In genomic region chr17:24478663-24479380, GRCm38 (mm10) we compare ENCODE assay signal across 8 mouse cellular contexts. TPM values are rescaled to one million over a fixed set of nuclear protein-coding genes. Genes with fewer than 3 reads are reported as not detected.
DNase-seq lines count a peak whose midpoint lies in the region; ATAC-seq and TF ChIP-seq lines count a peak whose summit lies in the region.

TSS of gene Mlst8 (minus strand) at chr17:24479078.

- H3K9me3 ChIP-seq in embryonic facial prominence, embryonic 15.5 days (replicated peaks) = no peaks in the 10 kb centered on the region
- no peaks in the 10 kb centered on the region for H3K9me3 ChIP-seq in kidney, embryonic 14.5 days (ENCODE audit: control insufficient read depth, low read length)
- no peaks in the 10 kb centered on the region for H3K9me3 ChIP-seq in limb, embryonic 15.5 days

- H3K27me3 ChIP-seq in embryonic facial prominence, embryonic 15.5 days = no peaks in the 10 kb centered on the region
- no peaks in the 10 kb centered on the region for H3K27me3 ChIP-seq in kidney, embryonic 14.5 days (ENCODE audit: control insufficient read depth, insufficient read depth, low read length)
- no peaks in the 10 kb centered on the region for H3K27me3 ChIP-seq in limb, embryonic 15.5 days

- peak within 1 kb of the TSS; percentile 87 for H3K27ac ChIP-seq in bone marrow, adult 2 months (ENCODE audit: control insufficient read depth, insufficient read depth, low read depth, low read length, poor library complexity)
- H3K27ac ChIP-seq in embryonic facial prominence, embryonic 15.5 days (replicated peaks) = peak within 1 kb of the TSS; percentile 98
- peak within 1 kb of the TSS; percentile 93 for H3K27ac ChIP-seq in kidney, embryonic 14.5 days (ENCODE audit: low read depth, low read length)
- peak within 1 kb of the TSS; percentile 95 for H3K27ac ChIP-seq in limb, embryonic 15.5 days

- H3K4me3 ChIP-seq in bone marrow, adult 2 months (replicated peaks; ENCODE audit: control insufficient read depth, low read depth, low read length) = peak within 1 kb of the TSS; percentile 90
- H3K4me3 ChIP-seq in embryonic facial prominence, embryonic 15.5 days (replicated peaks) = peak within 1 kb of the TSS; percentile 87
- H3K4me3 ChIP-seq in kidney, embryonic 14.5 days (ENCODE audit: low read length) = peak within 1 kb of the TSS; percentile 75
- peak within 1 kb of the TSS; percentile 87 for H3K4me3 ChIP-seq in limb, embryonic 15.5 days

- ATAC-seq in embryonic facial prominence, embryonic 15.5 days (ENCODE audit: insufficient number of reproducible peaks, low FRiP score, low TSS enrichment, low read depth) = peak; percentile 92
- ATAC-seq in kidney, embryonic 14.5 days (ENCODE audit: low FRiP score, low TSS enrichment) = peak; percentile 93
- peak; percentile 88 for ATAC-seq in limb, embryonic 15.5 days (ENCODE audit: insufficient number of reproducible peaks, low FRiP score, low TSS enrichment, low read depth)

- peak; percentile 96 for TF ChIP-seq CTCF in bone marrow, adult 2 months (IDR thresholded peaks at IDR 0.05; ENCODE audit: control insufficient read depth, insufficient read depth, low read length)

- DNase-seq in 416B (ENCODE audit: low read depth) = peak; percentile 96
- DNase-seq in heart, adult 9 months (ENCODE audit: low spot score in 2 of 2) = peak; percentile 97 to 98
- peak; percentile 89 to 96 for DNase-seq in monocyte, adult 2 months (ENCODE audit: low read depth in 1 of 2, low spot score in 2 of 2)
- peak; percentile 94 to 96 for DNase-seq in spleen, postnatal 36 days (ENCODE audit: low spot score in 2 of 2)

- H3K4me2 ChIP-seq in embryonic facial prominence, embryonic 15.5 days (replicated peaks) = peak within 1 kb of the TSS; percentile 61
- H3K4me2 ChIP-seq in kidney, embryonic 14.5 days (replicated peaks; ENCODE audit: low read depth, low read length) = peak within 1 kb of the TSS; percentile 64
- H3K4me2 ChIP-seq in limb, embryonic 15.5 days = peak within 1 kb of the TSS; percentile 57

- peaks cover 5% of the 10 kb centered on the region; the same call in 1 of the 2 replicates for H3K4me1 ChIP-seq in bone marrow, adult 2 months (ENCODE audit: control insufficient read depth, insufficient read depth, low read length)
- peaks cover 12% of the 10 kb centered on the region for H3K4me1 ChIP-seq in embryonic facial prominence, embryonic 15.5 days
- peaks cover 17% of the 10 kb centered on the region for H3K4me1 ChIP-seq in kidney, embryonic 14.5 days (ENCODE audit: control insufficient read depth, insufficient read depth, low read length)
- peaks cover 18% of the 10 kb centered on the region for H3K4me1 ChIP-seq in limb, embryonic 15.5 days

- H3K9ac ChIP-seq in embryonic facial prominence, embryonic 15.5 days = peak within 1 kb of the TSS; percentile 77
- peak within 1 kb of the TSS; percentile 81 for H3K9ac ChIP-seq in kidney, embryonic 14.5 days (ENCODE audit: low read depth, low read length)
- H3K9ac ChIP-seq in limb, embryonic 15.5 days = peak within 1 kb of the TSS; percentile 75

- peak; percentile 73; the same call in 1 of the 2 replicates for TF ChIP-seq POLR2A in bone marrow, adult 2 months (IDR thresholded peaks at IDR 0.05; ENCODE audit: borderline replicate concordance, control insufficient read depth, low read depth, low read length)

- under 1% methylated on average over 48 of the region's 48 CpGs for WGBS in bone marrow, adult 2 months
- WGBS in embryonic facial prominence, embryonic 15.5 days = under 1% methylated on average over 48 of the region's 48 CpGs
- under 1% methylated on average over 48 of the region's 48 CpGs for WGBS in kidney, embryonic 14.5 days
- WGBS in limb, embryonic 15.5 days = under 1% methylated on average over 48 of the region's 48 CpGs

- peaks cover 36% of the 10 kb centered on the region for H3K36me3 ChIP-seq in embryonic facial prominence, embryonic 15.5 days
- H3K36me3 ChIP-seq in kidney, embryonic 14.5 days (ENCODE audit: control insufficient read depth, insufficient read depth, low read length) = peaks cover 36% of the 10 kb centered on the region
- peaks cover 38% of the 10 kb centered on the region for H3K36me3 ChIP-seq in limb, embryonic 15.5 days

RNA-seq across cellular contexts. Expression of gene Mlst8, which starts in this region (rescaled TPM):
- polyA plus RNA-seq in bone marrow, adult 2 months (2011; ENCODE audit: insufficient read depth, insufficient read length, low replicate concordance, missing spikeins) = 9.8 and 22.9 TPM in 2 replicates
- polyA plus RNA-seq in embryonic facial prominence, embryonic 15.5 days (2015; fragmentation: Nextera tagmentation; extraction: Ambion mirVana) = 27.2 and 28.8 TPM in 2 replicates
- 36.4 and 36.9 TPM in 2 replicates for polyA plus RNA-seq in kidney, embryonic 14.5 days (2014; fragmentation: Nextera tagmentation; extraction: Ambion mirVana)
- 26.2 and 30.5 TPM in 2 replicates for polyA plus RNA-seq in limb, embryonic 15.5 days (2015; fragmentation: Nextera tagmentation; extraction: Ambion mirVana)

Comparison
In these comparisons a context has a peak if more than half of its experiments do, and no peak if none do; other contexts are left out.
1. Peak in every context shown above with its lines: DNase-seq, ATAC-seq, H3K4me3 ChIP-seq and H3K27ac ChIP-seq.